Mouse (Mus musculus): ENCODE measurements around the gene Dtx3. TPM values are rescaled to one million over a fixed set of nuclear protein-coding genes. Genes with fewer than 3 reads are reported as not detected.
"Not testable (repeated sequence)": the region's sequence is repeated elsewhere in the genome, so short reads cannot be mapped to it uniquely, and the experiment has no call there.

The Dtx3 gene
- polyA plus RNA-seq, 1 experiment from 2014 or later, result 223 TPM

DNA sequence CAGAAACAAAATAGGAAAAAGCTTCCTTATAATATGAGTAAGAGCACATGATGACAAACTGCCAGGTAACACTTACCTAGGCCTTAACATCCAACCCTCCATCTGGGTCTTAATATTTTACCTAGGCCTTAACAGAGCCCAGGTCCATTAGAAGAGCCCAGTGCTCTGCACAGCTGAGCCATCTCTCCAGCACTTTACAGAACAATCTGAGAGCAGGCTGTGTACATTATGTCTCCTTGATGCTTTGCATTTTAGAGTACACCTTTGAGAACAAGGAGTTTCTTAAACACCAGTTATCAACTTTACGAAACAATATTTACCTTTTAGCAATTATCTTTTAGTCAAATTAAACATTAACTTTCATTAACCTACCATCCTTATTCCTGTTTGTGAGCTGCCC, 39.4 kb downstream of the Dtx3 start:
- no peaks in the 10 kb centered on the region for H3K27me3 ChIP-seq (ENCODE audit: control insufficient read depth, insufficient read depth, low read length)
- H3K4me1 ChIP-seq (replicated peaks; ENCODE audit: control insufficient read depth, insufficient read depth, low read length), result no peaks in the 10 kb centered on the region
- H3K4me2 ChIP-seq (replicated peaks), result no peak overlapping the region
- DNase-seq (ENCODE audit: low spot score), result no peak
- no peak for ATAC-seq (ENCODE audit: low FRiP score)
- 98% methylated on average over 1 of the region's 1 CpGs for WGBS
- H3K27ac ChIP-seq, result no peak overlapping the region
- H3K9me3 ChIP-seq (ENCODE audit: control insufficient read depth, low read length), result no peaks in the 10 kb centered on the region
- H3K36me3 ChIP-seq (replicated peaks; ENCODE audit: control insufficient read depth, insufficient read depth), result no peaks in the 10 kb centered on the region
- H3K9ac ChIP-seq, result no peak overlapping the region
- H3K4me3 ChIP-seq (replicated peaks; ENCODE audit: low read length), result no peak overlapping the region

DNA sequence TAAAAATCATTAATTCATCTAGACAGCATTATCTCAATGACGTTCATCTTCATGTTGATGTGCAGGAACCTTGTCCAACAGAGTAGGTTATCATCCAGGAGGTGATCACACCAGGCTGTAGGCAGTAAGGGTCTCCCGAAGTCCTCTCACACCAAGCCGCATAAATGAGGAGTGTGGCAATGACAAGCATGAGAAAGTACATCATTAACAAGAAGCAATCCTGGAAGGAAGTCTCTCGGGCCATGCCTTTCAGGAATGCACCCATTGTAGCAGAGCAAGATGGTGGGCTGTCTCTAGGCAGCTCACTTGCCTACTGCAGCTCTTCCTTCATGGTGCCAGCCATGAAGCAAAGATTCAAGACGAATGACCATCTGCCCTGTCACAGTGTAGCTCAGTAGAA, 40.9 kb downstream of the Dtx3 start:
- H3K9me3 ChIP-seq (ENCODE audit: control insufficient read depth, low read length), result no peaks in the 10 kb centered on the region
- DNase-seq (ENCODE audit: low spot score), result no peak
- H3K4me2 ChIP-seq (replicated peaks), result no peak overlapping the region
- no peak for ATAC-seq (ENCODE audit: low FRiP score)
- no peaks in the 10 kb centered on the region for H3K27me3 ChIP-seq (ENCODE audit: control insufficient read depth, insufficient read depth, low read length)
- H3K9ac ChIP-seq, result no peak overlapping the region
- H3K4me1 ChIP-seq (replicated peaks; ENCODE audit: control insufficient read depth, insufficient read depth, low read length), result no peaks in the 10 kb centered on the region
- no peak overlapping the region for H3K27ac ChIP-seq
- no peaks in the 10 kb centered on the region for H3K36me3 ChIP-seq (replicated peaks; ENCODE audit: control insufficient read depth, insufficient read depth)
- H3K4me3 ChIP-seq (replicated peaks; ENCODE audit: low read length), result no peak overlapping the region
- WGBS, result 88% methylated on average over 5 of the region's 5 CpGs

DNA sequence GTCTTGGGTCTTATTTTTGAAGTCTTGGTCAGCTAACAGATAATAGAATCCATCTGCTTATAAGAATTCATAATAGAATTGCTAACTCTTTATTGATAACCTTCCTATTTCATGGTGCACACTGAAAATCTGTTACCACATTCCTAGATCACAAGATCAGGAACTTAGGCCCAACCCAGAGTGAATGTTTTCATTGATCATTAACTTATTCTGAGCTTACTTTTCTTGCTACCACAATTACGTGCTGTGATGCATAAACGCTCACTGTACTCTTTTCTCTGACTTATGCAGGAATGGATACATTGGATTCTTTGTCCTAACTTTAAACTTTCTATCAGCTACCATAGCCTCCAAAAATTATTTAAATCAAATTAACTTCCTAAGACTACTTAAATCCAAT, 41.3 kb downstream of the Dtx3 start:
- Histone ChIP-seq H3K27ac (no peak overlapping the region), H3K36me3 (replicated peaks; ENCODE audit: control insufficient read depth, insufficient read depth) (no peaks in the 10 kb centered on the region), H3K27me3 (ENCODE audit: control insufficient read depth, insufficient read depth, low read length) (no peaks in the 10 kb centered on the region), H3K4me1 (replicated peaks; ENCODE audit: control insufficient read depth, insufficient read depth, low read length) (no peaks in the 10 kb centered on the region), H3K9me3 (ENCODE audit: control insufficient read depth, low read length) (no peaks in the 10 kb centered on the region), H3K9ac (no peak overlapping the region), H3K4me3 (replicated peaks; ENCODE audit: low read length) (no peak overlapping the region), H3K4me2 (replicated peaks) (no peak overlapping the region)
- ATAC-seq (ENCODE audit: low FRiP score), result no peak
- WGBS, result 91% methylated on average over 2 of the region's 2 CpGs
- no peak for DNase-seq (ENCODE audit: low spot score)

DNA sequence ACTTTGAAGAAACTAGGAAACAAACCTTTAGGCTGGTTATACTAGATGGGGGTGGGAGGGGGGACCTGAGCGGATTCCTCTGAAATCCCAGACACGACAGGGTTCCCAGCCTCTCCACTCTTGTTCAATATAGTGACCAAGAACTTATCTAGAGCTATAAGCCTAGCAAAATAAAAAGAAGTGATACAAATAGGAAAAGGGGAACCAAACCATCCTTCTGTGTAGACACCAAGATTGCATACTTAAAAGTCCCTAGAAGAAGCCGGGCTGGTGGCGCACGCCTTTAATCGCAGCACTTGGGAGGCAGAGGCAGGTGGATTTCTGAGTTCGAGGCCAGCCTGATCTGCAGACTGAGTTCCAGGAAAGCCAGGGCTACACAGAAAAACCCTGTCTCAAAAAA, 42.2 kb downstream of the Dtx3 start:
- H3K27me3 ChIP-seq (ENCODE audit: control insufficient read depth, insufficient read depth, low read length), result no peaks in the 10 kb centered on the region
- no peak overlapping the region for H3K4me2 ChIP-seq (replicated peaks)
- H3K9me3 ChIP-seq (ENCODE audit: control insufficient read depth, low read length), result no peaks in the 10 kb centered on the region
- ATAC-seq (ENCODE audit: low FRiP score) (no peak), DNase-seq (ENCODE audit: low spot score) (no peak)
- no peaks in the 10 kb centered on the region for H3K4me1 ChIP-seq (replicated peaks; ENCODE audit: control insufficient read depth, insufficient read depth, low read length)
- 97% methylated on average over 7 of the region's 7 CpGs for WGBS
- no peaks in the 10 kb centered on the region for H3K36me3 ChIP-seq (replicated peaks; ENCODE audit: control insufficient read depth, insufficient read depth)
- no peak overlapping the region for H3K27ac ChIP-seq
- H3K4me3 ChIP-seq (replicated peaks; ENCODE audit: low read length), result no peak overlapping the region
- no peak overlapping the region for H3K9ac ChIP-seq

DNA sequence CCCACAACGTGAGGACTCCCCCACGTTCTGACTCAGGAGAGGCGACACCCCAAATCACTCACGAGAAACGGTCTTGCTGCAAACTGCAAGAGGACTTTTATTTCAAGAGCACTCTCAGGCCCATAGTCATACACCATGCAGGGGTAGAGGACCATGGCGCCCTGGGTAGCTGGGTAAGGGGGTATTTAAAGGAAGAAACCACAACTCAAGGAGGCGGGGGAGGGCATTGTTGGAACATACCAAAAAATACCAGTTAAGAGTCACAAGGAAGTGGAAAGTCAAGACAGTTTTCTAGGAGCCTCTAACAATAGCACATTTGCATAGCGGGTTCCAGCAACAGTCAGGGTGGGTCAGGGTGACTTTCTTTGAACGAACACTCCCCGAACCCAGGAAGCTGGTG, 43.0 kb downstream of the Dtx3 start:
- H3K4me3 ChIP-seq (replicated peaks; ENCODE audit: low read length); H3K36me3 ChIP-seq (replicated peaks; ENCODE audit: control insufficient read depth, insufficient read depth): not testable (repeated sequence)
- WGBS, result 90% methylated on average over 10 of the region's 10 CpGs

DNA sequence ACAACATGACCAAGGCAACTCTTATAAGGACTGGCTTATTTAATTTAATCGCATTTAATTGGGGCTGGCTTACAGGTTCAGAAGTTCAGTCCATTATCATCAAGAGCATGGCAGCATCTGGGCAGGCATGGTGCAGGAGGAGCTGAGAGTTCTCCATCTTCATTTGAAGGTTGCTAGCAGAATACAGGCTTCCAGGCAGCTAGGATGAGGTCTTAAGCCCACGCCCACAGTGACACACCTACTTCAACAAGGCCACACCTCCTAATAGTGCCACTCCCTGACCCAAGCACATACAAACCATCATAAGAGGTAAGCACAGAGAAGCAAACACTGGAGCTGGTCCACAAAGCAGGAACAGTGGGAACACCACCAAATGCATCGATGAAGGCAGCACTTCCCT, 44.3 kb downstream of the Dtx3 start:
- not testable (repeated sequence) for H3K4me2 ChIP-seq (replicated peaks); H3K9me3 ChIP-seq (ENCODE audit: control insufficient read depth, low read length); ATAC-seq (ENCODE audit: low FRiP score); H3K9ac ChIP-seq; DNase-seq (ENCODE audit: low spot score); H3K27me3 ChIP-seq (ENCODE audit: control insufficient read depth, insufficient read depth, low read length); H3K27ac ChIP-seq; H3K4me3 ChIP-seq (replicated peaks; ENCODE audit: low read length); H3K36me3 ChIP-seq (replicated peaks; ENCODE audit: control insufficient read depth, insufficient read depth); H3K4me1 ChIP-seq (replicated peaks; ENCODE audit: control insufficient read depth, insufficient read depth, low read length)
- 88% methylated on average over 3 of the region's 3 CpGs for WGBS

More for the DNA sequence above, 43.0 kb downstream of the Dtx3 start:
- not testable (repeated sequence) for H3K9me3 ChIP-seq (ENCODE audit: control insufficient read depth, low read length); H3K9ac ChIP-seq; H3K4me1 ChIP-seq (replicated peaks; ENCODE audit: control insufficient read depth, insufficient read depth, low read length); H3K27ac ChIP-seq; ATAC-seq (ENCODE audit: low FRiP score); DNase-seq (ENCODE audit: low spot score); H3K27me3 ChIP-seq (ENCODE audit: control insufficient read depth, insufficient read depth, low read length); H3K4me2 ChIP-seq (replicated peaks)

DNA sequence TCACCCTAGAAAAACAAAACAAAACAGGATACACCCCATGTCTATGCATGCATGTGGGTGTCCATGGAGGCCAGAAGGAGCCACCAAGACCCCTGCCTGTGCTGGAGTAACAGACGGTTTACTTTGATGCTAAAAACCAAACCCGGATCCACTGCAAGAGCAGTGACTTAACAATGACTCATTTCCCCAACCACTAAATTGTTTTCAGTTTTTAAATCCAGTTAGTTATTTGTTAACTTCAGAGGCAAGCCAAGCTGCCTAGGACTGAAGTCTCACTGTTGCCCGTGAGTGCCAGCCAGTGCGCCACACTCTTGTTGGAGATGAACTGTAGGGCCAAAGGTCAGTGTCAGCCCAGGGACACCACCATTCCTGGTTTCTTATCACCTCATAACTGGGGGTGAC, 45.1 kb downstream of the Dtx3 start:
- WGBS, result 87% methylated on average over 4 of the region's 4 CpGs

DNA sequence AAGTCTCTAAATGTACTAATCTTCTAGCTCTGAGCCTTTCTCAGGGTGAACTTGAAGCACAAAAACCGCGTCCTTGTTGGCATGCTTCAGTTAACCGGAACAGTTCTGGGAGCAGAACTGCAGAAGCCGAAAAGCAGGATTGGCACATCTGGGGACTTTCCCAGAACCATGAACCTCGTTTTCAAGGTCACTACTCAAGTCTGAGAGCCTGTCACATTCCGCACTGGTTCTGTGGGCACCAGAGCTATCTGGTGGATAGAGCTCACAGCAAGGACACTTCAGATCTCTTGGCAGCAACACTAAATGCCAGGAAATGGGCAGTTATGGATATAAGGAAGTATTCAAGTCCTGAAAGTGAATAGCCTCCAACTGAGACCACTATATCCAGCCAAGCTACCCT, 48.4 kb downstream of the Dtx3 start:
- ATAC-seq (ENCODE audit: low FRiP score) (no peak), DNase-seq (ENCODE audit: low spot score) (no peak)
- no peaks in the 10 kb centered on the region for H3K27me3 ChIP-seq (ENCODE audit: control insufficient read depth, insufficient read depth, low read length)
- no peaks in the 10 kb centered on the region for H3K36me3 ChIP-seq (replicated peaks; ENCODE audit: control insufficient read depth, insufficient read depth)
- no peak overlapping the region for H3K27ac ChIP-seq
- no peaks in the 10 kb centered on the region for H3K4me1 ChIP-seq (replicated peaks; ENCODE audit: control insufficient read depth, insufficient read depth, low read length)
- 76% methylated on average over 6 of the region's 6 CpGs for WGBS
- no peak overlapping the region for H3K4me2 ChIP-seq (replicated peaks)
- H3K9me3 ChIP-seq (ENCODE audit: control insufficient read depth, low read length), result no peaks in the 10 kb centered on the region
- H3K9ac ChIP-seq, result no peak overlapping the region
- no peak overlapping the region for H3K4me3 ChIP-seq (replicated peaks; ENCODE audit: low read length)

More for the DNA sequence above, 45.1 kb downstream of the Dtx3 start:
- no peaks in the 10 kb centered on the region for H3K9me3 ChIP-seq (ENCODE audit: control insufficient read depth, low read length)
- H3K27ac ChIP-seq, result no peak overlapping the region
- no peak overlapping the region for H3K4me3 ChIP-seq (replicated peaks; ENCODE audit: low read length)
- H3K27me3 ChIP-seq (ENCODE audit: control insufficient read depth, insufficient read depth, low read length), result no peaks in the 10 kb centered on the region
- H3K4me2 ChIP-seq (replicated peaks), result no peak overlapping the region
- no peak for DNase-seq (ENCODE audit: low spot score)
- no peak for ATAC-seq (ENCODE audit: low FRiP score)
- no peak overlapping the region for H3K9ac ChIP-seq
- no peaks in the 10 kb centered on the region for H3K4me1 ChIP-seq (replicated peaks; ENCODE audit: control insufficient read depth, insufficient read depth, low read length)
- no peaks in the 10 kb centered on the region for H3K36me3 ChIP-seq (replicated peaks; ENCODE audit: control insufficient read depth, insufficient read depth)

DNA sequence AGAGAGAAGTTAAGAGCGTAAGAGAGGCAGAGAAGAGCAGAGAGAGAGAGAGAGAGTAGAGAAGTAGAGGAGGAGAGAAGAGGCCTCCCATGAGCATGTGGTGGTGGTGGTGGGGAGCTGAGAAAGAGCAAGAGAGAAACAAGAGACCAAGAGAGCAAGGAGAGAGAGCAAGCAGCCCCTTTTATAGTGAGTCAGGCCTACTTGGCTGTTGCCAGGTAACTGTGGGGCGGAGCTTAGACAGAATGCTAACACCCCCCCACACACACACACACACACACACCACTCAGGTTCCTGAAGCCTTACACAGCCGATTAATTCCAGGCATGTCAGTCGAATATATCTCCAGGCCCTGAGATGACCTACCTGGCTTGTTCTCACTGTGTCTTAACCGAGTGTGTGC, 50.2 kb downstream of the Dtx3 start:
- Histone ChIP-seq H3K4me3 (replicated peaks; ENCODE audit: low read length) (no peak overlapping the region), H3K9me3 (ENCODE audit: control insufficient read depth, low read length) (no peaks in the 10 kb centered on the region), H3K36me3 (replicated peaks; ENCODE audit: control insufficient read depth, insufficient read depth) (no peaks in the 10 kb centered on the region), H3K9ac (no peak overlapping the region), H3K4me2 (replicated peaks) (no peak overlapping the region), H3K27ac (no peak overlapping the region), H3K4me1 (replicated peaks; ENCODE audit: control insufficient read depth, insufficient read depth, low read length) (no peaks in the 10 kb centered on the region), H3K27me3 (ENCODE audit: control insufficient read depth, insufficient read depth, low read length) (no peaks in the 10 kb centered on the region)
- 82% methylated on average over 5 of the region's 5 CpGs for WGBS
- ATAC-seq (ENCODE audit: low FRiP score) (no peak), DNase-seq (ENCODE audit: low spot score) (no peak)

DNA sequence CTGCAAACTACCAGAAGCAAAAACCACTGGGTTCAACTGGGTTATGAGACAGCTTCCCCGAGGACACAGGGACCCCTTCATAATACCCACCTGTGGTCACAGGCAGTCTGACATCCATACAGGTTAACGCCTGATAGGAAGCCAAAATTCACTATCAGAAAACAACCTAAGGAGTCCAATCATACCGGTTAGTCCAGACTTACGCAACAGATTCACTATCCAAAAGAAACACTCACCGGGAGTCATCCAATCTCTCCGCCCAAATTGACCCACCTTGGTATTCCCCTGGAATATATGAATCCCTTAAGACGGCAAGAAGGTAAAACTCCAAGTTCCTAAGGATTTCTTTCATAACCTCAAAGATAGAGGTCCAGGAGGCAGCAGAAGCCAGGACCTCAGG, 51.0 kb downstream of the Dtx3 start:
- Histone ChIP-seq H3K9me3 (ENCODE audit: control insufficient read depth, low read length) (no peaks in the 10 kb centered on the region), H3K27me3 (ENCODE audit: control insufficient read depth, insufficient read depth, low read length) (no peaks in the 10 kb centered on the region), H3K4me3 (replicated peaks; ENCODE audit: low read length) (no peak overlapping the region), H3K4me2 (replicated peaks) (no peak overlapping the region), H3K27ac (no peak overlapping the region), H3K9ac (no peak overlapping the region), H3K36me3 (replicated peaks; ENCODE audit: control insufficient read depth, insufficient read depth) (no peaks in the 10 kb centered on the region), H3K4me1 (replicated peaks; ENCODE audit: control insufficient read depth, insufficient read depth, low read length) (no peaks in the 10 kb centered on the region)
- ATAC-seq (ENCODE audit: low FRiP score) (no peak), DNase-seq (ENCODE audit: low spot score) (no peak)
- WGBS, result 93% methylated on average over 7 of the region's 7 CpGs
